Mouse (Mus musculus) CH12.LX (cell line): ENCODE data around the gene Hand1. TPM values are rescaled to one million over a fixed set of nuclear protein-coding genes. Genes with fewer than 3 reads are reported as not detected.
"Not testable (repeated sequence)": the region's sequence is repeated elsewhere in the genome, so short reads cannot be mapped to it uniquely, and the experiment has no call there.

Source experiments
- DNase-seq: peaks from one replicate; pipeline ENCODE4 v3.0.0-alpha.2; 2013; ENCODE audit errors: extremely low read depth
- H3K27ac ChIP-seq: 2 replicates; pipeline ENCODE4 v1.5.1; 2012; ENCODE audit warnings: low read depth, mild to moderate bottlenecking, control low read depth, moderate library complexity; ENCODE audit not compliant: insufficient read depth
- H3K27me3 ChIP-seq: replicated peaks from 2 replicates; pipeline ENCODE3; 2012; ENCODE audit warnings: inconsistent platforms
- H3K36me3 ChIP-seq, 2 experiments: replicated peaks in 1 of 2; 2 replicates each; pipeline versions ENCODE3 to v1.6.1; 2012; ENCODE audit warnings: inconsistent platforms in 1 of 2, low read length in 1 of 2, mild to moderate bottlenecking in 1 of 2, mixed read lengths in 1 of 2, moderate library complexity in 1 of 2; ENCODE audit not compliant: control insufficient read depth in 1 of 2, insufficient read depth in 1 of 2
- H3K4me1 ChIP-seq, 2 experiments: 2 replicates each; pipeline ENCODE4 v1.6.1; 2012; ENCODE audit warnings: inconsistent platforms in 1 of 2, moderate library complexity in 1 of 2; ENCODE audit not compliant: insufficient read depth in 2 of 2, control insufficient read depth in 1 of 2
- H3K4me2 ChIP-seq: 2 replicates; pipeline ENCODE4 v1.6.1; 2012; ENCODE audit warnings: low read depth, mild to moderate bottlenecking, control low read depth; ENCODE audit not compliant: poor library complexity, insufficient read depth, severe bottlenecking
- H3K4me3 ChIP-seq, 3 experiments: fragments of 150-350 bp in 1 of 3; sonication (generic) in 1 of 3; replicated peaks in 1 of 3; 2 replicates each; pipeline versions ENCODE3 to v1.5.1; 2011 to 2012; ENCODE audit warnings: low read depth in 2 of 3, low read length in 2 of 3, mild to moderate bottlenecking in 2 of 3, moderate library complexity in 2 of 3, control low read depth in 1 of 3, improper control_type of control experiment in 1 of 3, inconsistent platforms in 1 of 3, mixed read lengths in 1 of 3; ENCODE audit not compliant: poor library complexity in 1 of 3
- H3K79me2 ChIP-seq: replicated peaks from 2 replicates; pipeline ENCODE4 v1.6.1; 2012; ENCODE audit warnings: mild to moderate bottlenecking, moderate library complexity; ENCODE audit not compliant: control insufficient read depth, poor library complexity, insufficient read depth, severe bottlenecking; ENCODE audit errors: extremely low read depth
- H3K9ac ChIP-seq: 2 replicates; pipeline ENCODE4 v1.6.1; 2012; ENCODE audit warnings: low read depth, mild to moderate bottlenecking, control low read depth, moderate library complexity; ENCODE audit not compliant: insufficient read depth
- H3K9me3 ChIP-seq: replicated peaks from 2 replicates; pipeline ENCODE3; 2012; ENCODE audit warnings: low read length, inconsistent platforms, mixed read lengths
- BHLHE40 ChIP-seq: IDR thresholded peaks from 2 replicates; pipeline ENCODE4 v1.6.1; 2011; ENCODE audit warnings: mild to moderate bottlenecking, low read depth, low read length, improper control_type of control experiment
- CHD1 ChIP-seq: IDR thresholded peaks from 2 replicates; pipeline ENCODE4 v1.6.1; 2012; ENCODE audit warnings: low read depth, low read length, improper control_type of control experiment, inconsistent platforms
- CHD2 ChIP-seq: IDR thresholded peaks from 2 replicates; pipeline ENCODE4 v1.6.1; 2011; ENCODE audit warnings: low read length, improper control_type of control experiment
- CTCF ChIP-seq, 2 experiments: IDR thresholded peaks in 1 of 2; conservative IDR thresholded peaks in 1 of 2; 2 replicates each; pipeline ENCODE4 v1.5.1; 2011 to 2012; ENCODE audit warnings: low read depth in 2 of 2, low read length in 2 of 2, improper control_type of control experiment in 1 of 2, inconsistent platforms in 1 of 2, mild to moderate bottlenecking in 1 of 2, moderate library complexity in 1 of 2
- E2F4 ChIP-seq: IDR thresholded peaks from 2 replicates; pipeline ENCODE4 v1.6.1; 2011; ENCODE audit warnings: low read depth, low read length, improper control_type of control experiment; ENCODE audit not compliant: insufficient replicate concordance
- ELF1 ChIP-seq: IDR thresholded peaks from 2 replicates; pipeline ENCODE4 v1.6.1; 2014; ENCODE audit warnings: low read depth, mild to moderate bottlenecking, inconsistent platforms, low read length, improper control_type of control experiment
- EP300 ChIP-seq: IDR thresholded peaks from 2 replicates; pipeline ENCODE4 v1.6.1; 2011; ENCODE audit warnings: low read length, improper control_type of control experiment
- ETS1 ChIP-seq: conservative IDR thresholded peaks from 2 replicates; pipeline ENCODE4 v1.6.1; 2012; ENCODE audit warnings: low read depth, mild to moderate bottlenecking, inconsistent platforms, low read length, improper control_type of control experiment, moderate library complexity
- GABPA ChIP-seq: IDR thresholded peaks from 2 replicates; pipeline ENCODE4 v1.6.1; 2012; ENCODE audit warnings: low read depth, low read length, improper control_type of control experiment, inconsistent platforms; ENCODE audit not compliant: insufficient replicate concordance
- HCFC1 ChIP-seq: IDR thresholded peaks from 2 replicates; pipeline ENCODE4 v1.6.1; 2012; ENCODE audit warnings: low read depth, mild to moderate bottlenecking, inconsistent platforms, low read length, improper control_type of control experiment
- IRF4 ChIP-seq: IDR thresholded peaks from 2 replicates; pipeline ENCODE4 v1.6.1; 2014; ENCODE audit warnings: low read depth, mild to moderate bottlenecking, inconsistent platforms, low read length, improper control_type of control experiment
- JUND ChIP-seq: conservative IDR thresholded peaks from 2 replicates; pipeline ENCODE4 v1.6.1; 2011; ENCODE audit warnings: low read depth, low read length, improper control_type of control experiment
- KAT2A ChIP-seq: IDR thresholded peaks from 2 replicates; pipeline ENCODE4 v1.6.1; 2012; ENCODE audit warnings: low read length, improper control_type of control experiment, inconsistent platforms; ENCODE audit not compliant: insufficient replicate concordance
- MAFK ChIP-seq: IDR thresholded peaks from 2 replicates; pipeline ENCODE4 v1.6.1; 2011; ENCODE audit warnings: low read length, improper control_type of control experiment; ENCODE audit not compliant: insufficient replicate concordance
- MAX ChIP-seq: IDR thresholded peaks from 2 replicates; pipeline ENCODE4 v1.6.1; 2011; ENCODE audit warnings: low read length, improper control_type of control experiment
- MAZ ChIP-seq: IDR thresholded peaks from 2 replicates; pipeline ENCODE4 v1.6.1; 2012; ENCODE audit warnings: low read depth, mild to moderate bottlenecking, inconsistent platforms, low read length, improper control_type of control experiment, moderate library complexity
- MXI1 ChIP-seq: IDR thresholded peaks from 2 replicates; pipeline ENCODE4 v1.6.1; 2011; ENCODE audit warnings: mild to moderate bottlenecking, low read depth, low read length, improper control_type of control experiment
- PAX5 ChIP-seq: IDR thresholded peaks from 2 replicates; pipeline ENCODE4 v1.6.1; 2012; ENCODE audit warnings: low read length, inconsistent platforms, mixed read lengths
- SIN3A ChIP-seq: IDR thresholded peaks from 2 replicates; pipeline ENCODE4 v1.6.1; 2012; ENCODE audit warnings: low read length, improper control_type of control experiment, inconsistent platforms
- TCF12 ChIP-seq: IDR thresholded peaks from 2 replicates; pipeline ENCODE4 v1.6.1; 2014; ENCODE audit warnings: low read depth, mild to moderate bottlenecking, inconsistent platforms, low read length, improper control_type of control experiment
- UBTF ChIP-seq: IDR thresholded peaks from 2 replicates; pipeline ENCODE4 v1.6.1; 2012; ENCODE audit warnings: low read depth, mild to moderate bottlenecking, inconsistent platforms, low read length, improper control_type of control experiment, moderate library complexity
- USF1 ChIP-seq: IDR thresholded peaks from 2 replicates; pipeline ENCODE4 v1.6.1; 2014; ENCODE audit warnings: low read depth, mild to moderate bottlenecking, inconsistent platforms, low read length, improper control_type of control experiment
- ZC3H11A ChIP-seq: IDR thresholded peaks from 2 replicates; pipeline ENCODE4 v1.6.1; 2012; ENCODE audit warnings: low read depth, mild to moderate bottlenecking, inconsistent platforms, low read length, improper control_type of control experiment
- ZMIZ1 ChIP-seq: IDR thresholded peaks from 2 replicates; pipeline ENCODE4 v1.6.1; 2012; ENCODE audit warnings: low read depth, mild to moderate bottlenecking, inconsistent platforms, low read length, improper control_type of control experiment
- ZNF384 ChIP-seq: IDR thresholded peaks from 2 replicates; pipeline ENCODE4 v1.6.1; 2012; ENCODE audit warnings: low read depth, low read length, improper control_type of control experiment, inconsistent platforms
- dilution Hi-C: fragments of 300-500 bp; cut with MboI; formaldehyde crosslinking; loops from 2 replicates; pipeline ENCODE4 v1.14.3; 2020; ENCODE audit warnings: low sequenced_read_pairs; ENCODE audit not compliant: extremely low pct_unique_long_range_greater_than_20kb, extremely low pct_ligation_motif_present
- in situ Hi-C: fragments of 300-500 bp; cut with MboI; formaldehyde crosslinking; loops from 3 replicates; pipeline ENCODE4 v1.14.3; 2019; ENCODE audit warnings: low sequenced_read_pairs, low pct_ligation_motif_present, low pct_unique_long_range_greater_than_20kb, mixed read lengths
- polyA plus RNA-seq: library from polyadenylated mRNA; unstranded; fragments of >175 nt; gene quantifications from 2 replicates; pipeline ENCODE4 v1.2.1, GENCODE M21; 2012; ENCODE audit warnings: low read depth; ENCODE audit not compliant: insufficient read length
- total RNA-seq, 2 experiments: library from RNA; depleted of rRNA; stranded (reverse); fragments of 300-350 nt in 1 of 2; fragments of >200 nt in 1 of 2; gene quantifications; 2 replicates each; pipeline ENCODE4 v1.2.3; 2012 to 2014

Gene Hand1
- total and polyA plus RNA-seq, 3 experiments = not detected

DNA sequence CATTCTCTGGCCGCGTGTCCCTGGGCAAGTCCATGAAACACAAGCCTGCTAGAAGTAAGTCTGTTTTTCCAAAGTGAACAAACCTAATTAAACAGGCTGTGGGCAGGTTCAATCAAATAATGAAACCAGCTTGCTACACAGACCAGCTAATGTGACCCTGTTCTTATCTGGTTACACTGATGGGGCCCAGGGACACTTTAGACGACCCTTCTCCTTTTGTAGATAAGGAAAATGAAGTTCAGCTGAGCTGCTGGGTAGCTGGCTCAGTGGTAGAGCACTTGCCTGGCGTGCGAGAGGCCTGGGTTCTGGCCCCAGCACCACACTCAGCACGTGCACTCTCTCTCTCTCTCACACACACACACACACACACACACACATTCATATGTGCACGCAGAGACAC, 8.9 kb downstream of the Hand1 start:
- Histone ChIP-seq H3K27me3 (peaks cover 37% of the 10 kb centered on the region), H3K36me3 (no peaks in the 10 kb centered on the region), H3K9me3 (no peaks in the 10 kb centered on the region), H3K9ac (no peak overlapping the region), H3K27ac (no peak overlapping the region), H3K4me3 (no peak overlapping the region), H3K4me2 (no peak overlapping the region), H3K79me2 (no peaks in the 10 kb centered on the region), H3K4me1 (peaks cover 0 to 3% of the 10 kb centered on the region in 2 experiments; a peak in 1 of 4 replicates)
- TF ChIP-seq KAT2A (no peak), MXI1 (no peak), MAZ (no peak), MAX (no peak), E2F4 (no peak)
- dilution Hi-C loops = no loop called here
- in situ Hi-C loops = loop anchor here (5.0 kb wide), 1 partner anchor 109 kb away; no protein-coding TSS in a partner anchor
- DNase-seq = no peak

DNA sequence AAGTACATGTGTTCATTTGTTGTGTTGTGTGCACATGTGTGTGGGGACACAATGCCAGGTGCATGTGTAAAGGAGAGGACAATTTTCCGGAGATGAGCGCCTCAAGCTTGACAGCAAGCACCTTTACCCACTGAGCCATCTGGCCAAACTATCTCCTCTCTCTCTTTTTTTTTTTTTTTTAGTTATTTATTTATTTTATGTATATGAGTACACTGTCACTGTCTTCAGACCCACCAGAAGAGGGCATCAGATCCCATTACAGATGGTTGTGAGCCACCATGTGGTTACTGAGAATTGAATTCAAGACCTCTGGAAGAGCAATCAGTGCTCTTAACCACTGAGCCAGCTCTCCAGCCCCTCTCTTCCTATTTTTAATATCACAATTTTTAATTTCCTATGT, 9.5 kb downstream of the Hand1 start:
- H3K9me3 ChIP-seq, DNase-seq, H3K36me3 ChIP-seq, H3K4me1 ChIP-seq, H3K4me3 ChIP-seq, H3K79me2 ChIP-seq, H3K27ac ChIP-seq, H3K9ac ChIP-seq, H3K4me2 ChIP-seq, dilution Hi-C loops: not testable (repeated sequence)
- peak; percentile 57; the same call in 1 of the 2 replicates for TF ChIP-seq ZNF384
- TF ChIP-seq CTCF (conservative IDR thresholded peaks at IDR 0.05 in 1 of 2, IDR thresholded peaks at IDR 0.05 in 1 of 2; ENCODE audit: low read depth in 2 of 2, low read length in 2 of 2) = peak in 1 of 2 experiments; percentile 45; a peak in 2 of 4 replicates
- in situ Hi-C loops = loop anchor here (5.0 kb wide), 1 partner anchor 109 kb away; no protein-coding TSS in a partner anchor
- peaks cover 32% of the 10 kb centered on the region for H3K27me3 ChIP-seq

- dilution Hi-C loops = no loop called here
- peak; percentile 72 for DNase-seq
- H3K79me2 ChIP-seq = no peaks in the 10 kb centered on the region
- H3K4me2 ChIP-seq = no peak overlapping the region
- in situ Hi-C loops = loop anchor here (5.0 kb wide), 1 partner anchor 112 kb away; no protein-coding TSS in a partner anchor
- no peaks in the 10 kb centered on the region for H3K9me3 ChIP-seq
- no peak overlapping the region for H3K9ac ChIP-seq
- peaks cover 10% of the 10 kb centered on the region for H3K27me3 ChIP-seq
- H3K27ac ChIP-seq = no peak overlapping the region
- peaks cover 0 to 3% of the 10 kb centered on the region in 2 experiments; a peak in 1 of 4 replicates for H3K4me1 ChIP-seq
- no peaks in the 10 kb centered on the region for H3K36me3 ChIP-seq
- H3K4me3 ChIP-seq = no peak overlapping the region
- TF ChIP-seq PAX5 (no peak), ZMIZ1 (no peak), USF1 (no peak), MAFK (no peak), KAT2A (no peak), ELF1 (no peak), HCFC1 (no peak), MXI1 (no peak), CHD2 (no peak), JUND (no peak), ETS1 (no peak), BHLHE40 (peak; percentile 59), CHD1 (no peak), IRF4 (no peak), GABPA (no peak), TCF12 (no peak), ZNF384 (peak; percentile 42), E2F4 (no peak), ZC3H11A (peak; percentile 55; the same call in 1 of the 2 replicates), EP300 (no peak), SIN3A (no peak), UBTF (0 out of 2 replicates have a peak, but pooled peaks have one; percentile 35)
These were observed 12.5 kb downstream of the Hand1 start for GRCm38 (mm10) chr11:57819999-57820581.
